Mouse (Mus musculus) liver, postnatal 0 days (tissue): ENCODE data around the gene Lrfn5.

ENCODE experiments used
- CTCF ChIP-seq: sonication (generic); IDR thresholded peaks from 2 replicates; pipeline ENCODE4 v1.5.1; 2016; ENCODE audit warnings: antibody characterized with exemption, low read depth
- EP300 ChIP-seq: IDR thresholded peaks from 2 replicates; pipeline ENCODE4 v1.6.1; 2016; ENCODE audit warnings: antibody characterized with exemption, low read depth, mild to moderate bottlenecking

DNA sequence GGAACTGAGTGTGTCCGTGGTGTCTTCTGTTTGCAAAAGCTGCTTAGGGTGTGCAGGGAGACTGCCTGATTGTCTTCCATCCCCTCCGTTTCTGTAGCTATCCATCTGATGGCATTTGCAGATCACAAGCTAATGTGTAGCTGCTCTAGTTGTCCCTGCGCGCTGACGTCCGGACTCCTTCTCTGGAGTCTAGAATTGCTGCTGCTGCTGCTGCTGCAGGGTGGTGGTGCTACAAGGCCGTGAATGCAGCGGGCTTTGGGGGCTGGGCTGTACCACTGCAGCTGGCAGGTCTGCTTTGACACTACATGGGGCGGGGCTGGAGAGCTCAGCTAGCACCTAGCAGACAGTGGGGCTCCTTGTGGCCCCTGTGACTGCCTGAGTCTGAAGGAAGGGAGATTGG lies 3.2 kb downstream of the Lrfn5 start:
- no peak for TF ChIP-seq CTCF
- no peak for TF ChIP-seq EP300
